Mouse (Mus musculus) heart, postnatal 0 days (tissue): ENCODE data around the gene Fam111a.

Experiments
- CTCF ChIP-seq: IDR thresholded peaks from 2 replicates; pipeline ENCODE4 v1.5.1; 2016; ENCODE audit warnings: antibody characterized with exemption, control low read depth, low read depth
- EP300 ChIP-seq: IDR thresholded peaks from 2 replicates; pipeline ENCODE4 v1.6.1; 2016; ENCODE audit warnings: antibody characterized with exemption, low read depth

GRCm38 (mm10) chr19:12570866-12571265, 25.3 kb downstream of the Fam111a start:
- TF ChIP-seq EP300 (no peak), CTCF (no peak)
